Comparison of ENCODE assay signal across 13 mouse cellular contexts in genomic region chr7:69398299-69398698, GRCm38 (mm10).
DNase-seq lines count a peak whose midpoint lies in the region; ATAC-seq and TF ChIP-seq lines count a peak whose summit lies in the region.
"Had no signal": no experiment of that assay in that cellular context is flagged by ENCODE, and none has a peak within 500 bp of the region (broad histone marks: within the 10 kb centered on the region; RNA-seq: fewer than 3 reads in every experiment).

No protein-coding gene starts in this region.

- H3K9me3 ChIP-seq in kidney, embryonic 14.5 days (ENCODE audit: control insufficient read depth, low read length): no peaks in the 10 kb centered on the region
- no peaks in the 10 kb centered on the region for H3K9me3 ChIP-seq in hindbrain, embryonic 12.5 days (replicated peaks)
- no peaks in the 10 kb centered on the region for H3K9me3 ChIP-seq in midbrain, postnatal 0 days (ENCODE audit: low read length)

- no peak overlapping the region for H3K4me2 ChIP-seq in kidney, embryonic 14.5 days (replicated peaks; ENCODE audit: low read depth, low read length)
- H3K4me2 ChIP-seq in hindbrain, embryonic 12.5 days (replicated peaks): no peak overlapping the region
- no peak overlapping the region for H3K4me2 ChIP-seq in midbrain, postnatal 0 days (ENCODE audit: low read depth, low read length, poor library complexity, severe bottlenecking)

- H3K4me1 ChIP-seq in kidney, embryonic 14.5 days (ENCODE audit: control insufficient read depth, insufficient read depth, low read length): no peaks in the 10 kb centered on the region
- H3K4me1 ChIP-seq in hindbrain, embryonic 12.5 days: no peaks in the 10 kb centered on the region
- no peaks in the 10 kb centered on the region for H3K4me1 ChIP-seq in midbrain, postnatal 0 days (ENCODE audit: insufficient read depth, low read length)

- no peak overlapping the region for H3K4me3 ChIP-seq in kidney, embryonic 14.5 days (ENCODE audit: low read length)
- no peak overlapping the region for H3K4me3 ChIP-seq in hindbrain, embryonic 12.5 days
- no peak overlapping the region for H3K4me3 ChIP-seq in midbrain, postnatal 0 days (ENCODE audit: low read depth, low read length)
- H3K4me3 ChIP-seq: gastrocnemius, adult 2 months had no signal

- H3K36me3 ChIP-seq in kidney, embryonic 14.5 days (ENCODE audit: control insufficient read depth, insufficient read depth, low read length): no peaks in the 10 kb centered on the region
- no peaks in the 10 kb centered on the region for H3K36me3 ChIP-seq in hindbrain, embryonic 12.5 days
- H3K36me3 ChIP-seq in midbrain, postnatal 0 days (ENCODE audit: insufficient read depth, low read length): no peaks in the 10 kb centered on the region

- ATAC-seq in kidney, embryonic 14.5 days (ENCODE audit: low FRiP score, low TSS enrichment): no peak
- 0 out of 2 replicates have a peak, but pooled peaks have one; percentile 19 for ATAC-seq in hindbrain, embryonic 12.5 days (ENCODE audit: low FRiP score)
- ATAC-seq in midbrain, postnatal 0 days (ENCODE audit: low FRiP score): no peak

- no peak overlapping the region for H3K27ac ChIP-seq in kidney, embryonic 14.5 days (ENCODE audit: low read depth, low read length)
- H3K27ac ChIP-seq in hindbrain, embryonic 12.5 days: no peak overlapping the region
- H3K27ac ChIP-seq in midbrain, postnatal 0 days (ENCODE audit: low read depth, low read length): no peak overlapping the region
- H3K27ac ChIP-seq: gastrocnemius, adult 2 months; macrophage had no signal

- no peak for TF ChIP-seq CTCF in midbrain, postnatal 0 days (IDR thresholded peaks at IDR 0.05)

- H3K27me3 ChIP-seq in kidney, embryonic 14.5 days (ENCODE audit: control insufficient read depth, insufficient read depth, low read length): no peaks in the 10 kb centered on the region
- H3K27me3 ChIP-seq in hindbrain, embryonic 12.5 days: no peaks in the 10 kb centered on the region
- no peaks in the 10 kb centered on the region for H3K27me3 ChIP-seq in midbrain, postnatal 0 days (ENCODE audit: insufficient read depth, low read length)

- H3K9ac ChIP-seq in kidney, embryonic 14.5 days (ENCODE audit: low read depth, low read length): no peak overlapping the region
- H3K9ac ChIP-seq in hindbrain, embryonic 12.5 days: no peak overlapping the region
- H3K9ac ChIP-seq in midbrain, postnatal 0 days (replicated peaks; ENCODE audit: low read length, poor library complexity, severe bottlenecking): no peak overlapping the region

- WGBS in kidney, embryonic 14.5 days: 36% methylated on average over 4 of the region's 4 CpGs
- 21% methylated on average over 4 of the region's 4 CpGs for WGBS in hindbrain, embryonic 12.5 days
- WGBS in midbrain, postnatal 0 days: 14% methylated on average over 4 of the region's 4 CpGs

- DNase-seq in kidney, adult 18-20 months: peak; percentile 4
- DNase-seq in embryo, embryonic 10 days (ENCODE audit: low spot score): peak; percentile 74
- DNase-seq in midbrain, postnatal 0 days (ENCODE audit: low spot score): peak; percentile 48
- DNase-seq in adrenal gland, postnatal 10 days: no peak
- DNase-seq in testis, postnatal 10 days (ENCODE audit: low spot score): no peak
- DNase-seq: adrenal gland, adult 8-10 months; cerebellum, adult 11 months; gastrocnemius, adult 2 months; left cerebral cortex, postnatal 4 days; thymus, postnatal 14 days had no signal

Comparison
In these comparisons a context has a peak if more than half of its experiments do, and no peak if none do; other contexts are left out.
1. DNase-seq: peak in kidney, adult 18-20 months (single experiment), embryo, embryonic 10 days (single experiment) and midbrain, postnatal 0 days (single experiment); none in adrenal gland, postnatal 10 days (single experiment) and testis, postnatal 10 days (single experiment).